Mouse (Mus musculus) activated CD4-positive, CD25-positive, alpha-beta regulatory T cell (primary cell): ENCODE measurements around the gene Gpalpp1. TPM values are rescaled to one million over a fixed set of nuclear protein-coding genes. Genes with fewer than 3 reads are reported as not detected.

Experiments
- polyA plus RNA-seq, 2 experiments: library from polyadenylated mRNA; unstranded; fragments of 100-300 nt; shearing (Covaris generic); gene quantifications; one replicate each; pipeline ENCODE4 v1.2.1; 2017

The Gpalpp1 gene
- polyA plus RNA-seq, result 10 to 100 TPM; 13.4 to 15.8 TPM

GRCm38 (mm10) chr14:76110396-76111221, at the start of gene Gpalpp1, which contains the start of gene Nufip1:
Gpalpp1 (minus strand) TSS chr14:76110760.
Nufip1 (plus strand) TSS chr14:76110891.

Other genes with a start within 250 kb of the Gpalpp1 start
- under 1 TPM; 0.34 to 0.58 TPM for gene Kctd4, start 155.8 kb downstream of the Gpalpp1 start, polyA plus RNA-seq
- 10 to 100 TPM; 45.0 to 57.0 TPM for gene Gtf2f2, start 99.9 kb downstream of the Gpalpp1 start, polyA plus RNA-seq
- gene Nufip1, start 131 bp upstream of the Gpalpp1 start, polyA plus RNA-seq, result 10 to 100 TPM in 1 of 2 experiments, 1 to 10 TPM in 1; 9.8 to 19.3 TPM